Mouse (Mus musculus) cerebellum, adult 18-20 months (tissue): ENCODE results near the gene Gna15.

Source experiments
- DNase-seq, 2 experiments: peaks; one replicate each; pipeline ENCODE4 v3.0.0; 2021

The Gna15 gene

DNA sequence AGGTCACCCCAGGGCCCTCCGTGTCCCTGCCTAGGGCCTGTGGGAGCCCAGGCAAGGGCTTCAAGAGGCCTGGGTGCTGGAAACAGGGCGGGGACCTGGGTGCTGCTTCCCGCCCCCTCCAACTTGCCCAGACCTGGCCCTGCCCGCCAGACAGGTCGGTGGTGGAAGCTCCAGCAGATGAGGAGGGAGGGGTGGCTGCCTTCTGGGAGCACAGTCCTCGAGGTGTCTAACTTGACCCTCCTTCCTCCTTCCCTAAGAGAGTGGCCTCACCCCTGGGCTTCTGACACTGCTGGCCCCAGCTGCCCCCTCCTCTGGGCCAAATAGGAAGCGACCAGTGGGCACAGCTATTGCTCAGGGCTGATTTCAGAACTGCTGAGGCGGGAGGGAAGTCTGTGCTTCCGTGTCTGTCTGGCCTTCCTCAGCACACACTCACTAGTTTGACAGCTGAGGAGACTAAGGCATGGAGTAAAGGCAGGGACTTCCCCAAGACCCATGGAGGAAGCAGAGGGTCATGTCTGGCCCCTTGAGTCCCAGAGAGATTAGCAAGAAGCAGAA is at the start of gene Gna15:
Gene Gna15, minus strand, starts transcription at position 175 of the 555 bp plus-strand sequence.
- DNase-seq = no peak

DNA sequence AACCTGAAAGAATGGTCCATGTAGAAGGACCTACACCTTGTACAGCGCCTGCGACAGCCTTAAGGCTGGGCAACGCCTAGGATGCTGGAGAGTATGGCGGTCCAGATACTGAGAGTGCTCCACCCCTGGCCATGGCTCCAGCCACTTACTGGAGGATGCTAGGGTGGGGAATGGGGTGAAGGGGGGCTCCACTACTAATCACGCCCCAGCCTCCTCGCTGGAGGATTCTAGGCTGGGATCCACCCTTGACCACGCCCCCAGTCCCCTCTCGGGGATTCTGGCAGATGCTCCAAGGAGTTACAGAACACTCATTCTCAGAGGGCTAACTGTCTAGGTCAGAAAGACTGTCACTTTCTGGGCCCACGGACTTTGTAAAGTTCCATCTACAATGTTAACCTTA is 49.0 kb upstream of the Gna15 start:
- no peak for DNase-seq

DNA sequence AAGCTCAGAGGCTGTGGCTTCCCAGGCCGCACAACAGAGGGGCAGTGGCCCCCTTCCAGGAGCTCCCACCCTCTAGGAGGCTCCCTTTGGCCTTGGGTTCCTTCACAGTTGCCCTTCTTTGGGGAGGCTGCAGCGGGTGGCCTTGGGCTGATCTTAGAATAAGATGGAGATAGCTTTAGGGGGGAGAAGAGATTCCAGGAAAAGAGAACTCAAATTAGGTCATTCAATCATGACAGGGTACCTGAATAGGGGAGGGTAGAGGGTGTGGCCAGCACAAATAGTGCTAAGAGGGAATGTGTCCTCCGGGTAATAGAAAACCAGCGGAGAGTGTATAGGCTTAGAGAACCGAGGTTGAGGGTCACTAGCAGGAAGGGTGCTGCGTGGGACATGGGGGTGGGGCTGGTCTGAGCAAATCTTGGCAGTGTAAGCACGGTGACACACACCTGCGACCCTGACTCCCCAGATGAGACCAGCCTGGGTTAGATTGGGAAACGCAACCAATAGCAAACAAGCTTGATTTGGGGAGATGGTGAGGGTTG is 48.2 kb upstream of the Gna15 start:
- DNase-seq = peak; percentile 40 to 58

- peak; percentile 97 to 100 for DNase-seq
These were observed 47.5 kb upstream of the Gna15 start for GRCm38 (mm10) chr10:81571501-81571876.

- peak; percentile 96 to 97 for DNase-seq
These were observed 46.9 kb upstream of the Gna15 start for GRCm38 (mm10) chr10:81570831-81571500.

DNA sequence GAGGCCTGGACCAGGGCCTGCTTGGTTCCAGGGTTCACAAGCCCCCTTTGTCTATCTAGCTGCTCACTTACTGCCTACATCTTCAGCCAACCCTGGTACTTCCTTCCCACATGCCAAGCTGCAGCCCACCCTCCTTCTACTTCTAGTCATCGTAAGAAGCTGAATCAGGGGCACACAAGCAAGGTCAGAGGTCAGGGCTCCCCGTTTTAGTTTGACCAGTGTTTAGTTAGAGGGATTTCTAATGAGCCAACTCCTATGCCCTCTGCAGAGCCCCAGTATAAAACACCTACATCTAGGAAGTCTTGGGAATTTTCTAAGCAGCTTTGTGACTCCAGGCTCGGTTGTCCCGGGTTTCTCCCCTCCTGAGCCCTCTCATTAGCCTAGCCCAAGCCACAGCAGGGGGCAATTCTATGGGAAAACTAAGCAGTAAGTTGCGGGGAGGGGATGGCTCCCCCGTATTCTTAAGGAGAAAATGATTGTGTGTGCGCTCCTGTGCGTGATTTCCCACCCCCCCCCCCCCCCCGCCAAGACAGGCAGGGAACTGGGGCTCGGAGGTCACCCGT is 46.3 kb upstream of the Gna15 start:
- no peak for DNase-seq

- no peak for DNase-seq
These were observed 45.6 kb upstream of the Gna15 start for GRCm38 (mm10) chr10:81569507-81570237.

GRCm38 (mm10) chr10:81568381-81569191 is 44.6 kb upstream of the Gna15 start:
- no peak for DNase-seq

- no peak for DNase-seq
These were observed 41.5 kb upstream of the Gna15 start for GRCm38 (mm10) chr10:81565257-81566228.

GRCm38 (mm10) chr10:81564734-81565133 is 40.7 kb upstream of the Gna15 start:
- DNase-seq = peak; percentile 77 to 82

DNA sequence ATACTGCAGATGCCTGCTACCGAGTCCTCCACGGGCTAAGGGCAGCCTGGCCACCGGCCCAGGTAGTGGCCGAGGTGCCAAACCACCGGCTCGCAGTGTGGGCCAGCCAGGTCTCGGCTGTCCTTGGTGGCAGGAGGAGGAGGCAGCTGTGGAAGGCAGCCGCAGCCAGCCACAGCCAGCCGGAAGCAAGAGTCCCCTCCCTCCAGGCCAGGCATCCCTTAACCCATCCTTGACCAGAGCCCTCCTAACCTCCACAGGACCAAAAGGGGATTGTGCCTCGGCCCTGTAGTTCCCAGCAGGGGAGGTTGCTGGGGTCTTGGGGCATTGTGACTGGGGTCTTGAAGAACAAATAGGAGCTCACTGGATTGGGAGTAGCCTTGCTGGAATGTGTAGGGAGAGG is 40.2 kb upstream of the Gna15 start:
- DNase-seq = peak in 1 of 2 experiments; percentile 65

DNA sequence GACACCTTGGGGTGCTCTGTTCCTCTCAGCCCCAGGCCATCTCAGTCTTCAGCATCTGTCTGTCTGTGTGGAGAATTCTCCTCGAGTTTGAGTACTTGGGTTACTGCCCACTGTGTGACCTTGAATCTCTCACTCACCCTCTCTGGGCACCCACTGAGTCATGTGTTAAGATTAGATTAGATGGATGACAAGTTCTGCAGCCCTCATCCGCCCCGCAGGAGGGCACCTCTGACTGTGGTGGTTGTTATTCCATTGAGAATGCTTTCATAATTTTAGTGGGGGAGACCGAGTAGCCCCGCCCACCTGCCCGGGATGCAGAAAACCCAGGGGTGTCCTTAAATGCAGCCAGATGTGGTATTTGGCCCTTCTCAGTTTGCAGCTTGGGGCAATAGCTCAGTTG is 39.5 kb upstream of the Gna15 start:
- DNase-seq = no peak

DNA sequence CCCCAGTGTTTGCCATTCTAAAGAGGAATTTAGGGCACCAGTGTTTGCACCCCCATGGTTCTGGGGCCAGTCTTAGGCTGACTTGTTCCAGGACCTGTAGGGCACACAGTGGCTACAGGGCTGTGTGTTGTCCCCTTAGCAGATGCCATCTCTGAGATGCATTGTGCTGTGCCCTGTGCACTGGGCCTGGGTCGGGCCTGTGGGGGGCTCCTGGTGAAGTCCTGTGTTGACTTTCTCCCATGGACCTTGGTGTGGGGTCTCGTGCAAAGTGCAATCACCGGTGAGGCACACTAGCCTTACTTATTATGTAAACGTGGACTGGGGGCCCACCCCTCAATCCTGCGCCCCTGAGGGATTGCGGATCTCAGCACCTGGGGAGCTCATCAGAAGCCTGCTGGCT is 38.4 kb upstream of the Gna15 start:
- DNase-seq = no peak

GRCm38 (mm10) chr10:81560719-81561459 is 36.9 kb upstream of the Gna15 start:
- DNase-seq = no peak

DNA sequence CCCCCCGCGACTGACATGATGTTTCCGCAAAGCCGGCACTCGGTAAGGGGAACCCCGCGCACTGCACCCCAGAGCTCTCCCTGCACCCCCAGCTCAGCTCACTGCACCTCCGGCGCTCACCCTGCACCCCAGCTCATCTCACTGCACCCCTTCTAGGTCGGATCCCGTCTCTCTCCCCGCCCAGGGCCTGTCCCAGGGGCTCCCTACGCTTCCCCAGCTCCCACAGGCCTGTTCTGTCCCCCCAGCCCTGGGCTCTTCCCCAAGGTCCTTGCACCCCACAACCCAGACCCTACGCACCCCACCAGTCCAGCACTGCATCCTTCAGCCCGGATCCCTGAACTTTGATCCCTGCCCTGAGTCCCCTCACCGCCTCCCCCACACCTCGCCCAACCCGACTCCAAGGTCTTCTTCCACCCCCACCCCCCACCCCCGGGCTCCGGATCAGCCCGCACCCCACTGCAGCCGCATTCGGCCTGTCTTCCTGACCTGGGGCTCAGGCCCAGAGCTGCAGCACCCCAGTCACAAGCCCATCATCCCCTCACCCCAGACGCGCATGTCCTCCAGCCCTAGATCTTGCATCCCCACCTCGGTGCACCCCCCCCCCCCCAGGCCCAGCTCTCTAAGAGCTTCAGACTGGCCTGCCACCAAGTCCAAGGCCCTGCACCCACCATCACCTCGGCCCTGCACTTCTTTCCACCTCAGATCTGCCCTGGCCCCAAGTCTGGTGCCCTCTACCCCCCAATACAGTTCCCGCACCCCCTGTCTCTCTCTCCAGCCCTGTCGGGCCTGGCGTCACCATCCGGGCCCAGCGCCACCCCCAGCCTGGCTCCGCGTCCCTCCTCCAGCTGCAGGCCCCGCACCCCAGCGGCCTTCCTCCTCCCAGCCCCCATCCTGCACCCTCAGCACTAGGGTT is 35.9 kb upstream of the Gna15 start:
- DNase-seq = peak; percentile 74 to 78

DNA sequence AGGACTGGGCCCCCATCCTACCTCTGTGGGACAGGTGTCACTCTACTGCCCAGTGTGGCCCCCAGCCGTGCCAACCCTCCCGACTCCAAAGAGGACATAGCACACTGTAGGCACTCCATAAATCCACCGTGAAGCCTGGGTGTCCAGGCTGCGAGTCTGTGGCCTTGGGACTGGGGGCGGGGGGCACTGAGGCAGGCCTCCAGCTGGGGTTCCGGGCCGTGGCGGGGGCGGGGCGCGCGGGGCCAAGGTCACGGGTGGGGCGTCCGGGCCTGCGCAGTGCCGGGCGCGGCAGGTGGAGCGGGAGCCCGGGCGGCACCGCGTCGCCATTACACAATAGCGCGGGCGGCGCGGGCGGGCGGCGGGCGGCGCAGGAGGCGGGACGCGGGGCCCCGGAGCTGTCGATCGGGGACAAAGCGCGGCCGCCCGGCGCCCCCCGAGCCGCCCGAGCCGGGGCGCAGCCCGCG is 35.2 kb upstream of the Gna15 start, which contains the start of gene Aes:
Gene Aes, plus strand, starts transcription at position 326 of the 464 bp plus-strand sequence.
- peak; percentile 83 to 93 for DNase-seq

GRCm38 (mm10) chr10:81557491-81557890 is 33.5 kb upstream of the Gna15 start:
- DNase-seq = no peak

- no peak for DNase-seq
These were observed 32.3 kb upstream of the Gna15 start for GRCm38 (mm10) chr10:81556282-81556681.
